Mouse (Mus musculus): ENCODE measurements around the gene Pspc1.
"Not testable (repeated sequence)": the region's sequence is repeated elsewhere in the genome, so short reads cannot be mapped to it uniquely, and the experiment has no call there.

DNA sequence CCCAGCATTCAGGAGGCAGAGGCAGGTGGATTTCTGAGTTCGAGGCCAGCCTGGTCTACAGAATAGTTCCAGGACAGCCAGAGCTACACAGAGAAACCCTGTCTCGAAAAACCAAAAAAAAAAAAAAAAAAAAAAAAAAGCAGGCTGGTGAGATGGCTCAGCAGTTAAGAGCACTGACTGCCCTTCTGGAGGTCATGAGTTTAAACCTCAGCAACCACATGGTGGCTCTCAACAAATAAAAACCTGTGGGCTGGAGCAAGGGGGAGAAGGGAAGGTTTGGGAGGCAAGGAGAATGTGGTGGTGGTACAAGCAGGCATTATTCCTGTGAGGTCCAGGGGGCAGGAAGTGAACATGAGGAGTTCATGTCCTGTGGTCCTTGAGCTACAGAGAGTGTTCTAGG is 11.7 kb downstream of the Pspc1 start:
- not testable (repeated sequence) for TF ChIP-seq CTCF, EP300 (IDR thresholded peaks at IDR 0.05)
